Mouse (Mus musculus): ENCODE results near the gene Ndufaf8. TPM values are rescaled to one million over a fixed set of nuclear protein-coding genes. Genes with fewer than 3 reads are reported as not detected.

Gene Ndufaf8
- total RNA-seq, 1 experiment from 2014 or later, result 60.1 TPM

GRCm38 (mm10) chr11:120085891-120086627, 12.7 kb upstream of the Ndufaf8 start:
- peak; percentile 54 for DNase-seq

GRCm38 (mm10) chr11:120086702-120087152, 12.0 kb upstream of the Ndufaf8 start, which contains the start of gene Cep131:
Gene Cep131 (minus strand): TSS chr11:120086827.
- peak; percentile 97 for DNase-seq

- DNase-seq, result no peak
These were observed 8.1 kb upstream of the Ndufaf8 start for GRCm38 (mm10) chr11:120090661-120091060.

GRCm38 (mm10) chr11:120092817-120093591, 5.7 kb upstream of the Ndufaf8 start:
- peak; percentile 71 for DNase-seq

GRCm38 (mm10) chr11:120101036-120101435, 2.3 kb downstream of the Ndufaf8 start:
- peak; percentile 43 for DNase-seq

- DNase-seq, result no peak
These were observed 4.8 kb downstream of the Ndufaf8 start for GRCm38 (mm10) chr11:120103431-120103997.

GRCm38 (mm10) chr11:120107026-120107425, 8.3 kb downstream of the Ndufaf8 start:
- DNase-seq, result no peak

- no peak for DNase-seq
These were observed 9.1 kb downstream of the Ndufaf8 start for GRCm38 (mm10) chr11:120107796-120108195.

- DNase-seq, result no peak
These were observed 11.0 kb downstream of the Ndufaf8 start for GRCm38 (mm10) chr11:120109558-120110210.

GRCm38 (mm10) chr11:120110554-120110953, 11.8 kb downstream of the Ndufaf8 start:
- DNase-seq, result no peak

- DNase-seq, result peak; percentile 62
These were observed 12.3 kb downstream of the Ndufaf8 start for GRCm38 (mm10) chr11:120111033-120111432.

- DNase-seq, result no peak
These were observed 13.4 kb downstream of the Ndufaf8 start for GRCm38 (mm10) chr11:120112136-120112535.

GRCm38 (mm10) chr11:120114488-120115215, 15.9 kb downstream of the Ndufaf8 start:
- DNase-seq, result no peak

- no peak for DNase-seq
These were observed 18.9 kb downstream of the Ndufaf8 start for GRCm38 (mm10) chr11:120117626-120118025.

GRCm38 (mm10) chr11:120119108-120119507, 20.4 kb downstream of the Ndufaf8 start:
- DNase-seq, result no peak

GRCm38 (mm10) chr11:120119936-120120541, 21.3 kb downstream of the Ndufaf8 start:
- no peak for DNase-seq

- peak; percentile 76 for DNase-seq
These were observed 22.1 kb downstream of the Ndufaf8 start for GRCm38 (mm10) chr11:120120642-120121420.

- peak; percentile 50 for DNase-seq
These were observed 23.4 kb downstream of the Ndufaf8 start for GRCm38 (mm10) chr11:120122126-120122525.

GRCm38 (mm10) chr11:120126845-120127244, 28.1 kb downstream of the Ndufaf8 start:
- DNase-seq, result no peak

- no peak for DNase-seq
These were observed 30.6 kb downstream of the Ndufaf8 start for GRCm38 (mm10) chr11:120129281-120129680.
